Mouse (Mus musculus) left cerebral cortex, postnatal 36 days (tissue): ENCODE results near the gene H1foo. TPM values are rescaled to one million over a fixed set of nuclear protein-coding genes. Genes with fewer than 3 reads are reported as not detected.
A peak's percentile ranks its signal among the peaks of the same experiment; 100 is the strongest.

Experiments
- DNase-seq, 2 experiments: peaks; one replicate each; pipeline ENCODE4 v3.0.0; 2021 to 2022; ENCODE audit warnings: low spot score in 2 of 2, mixed read lengths in 1 of 2
- intact Hi-C: fragments of 180-260 bp; cut with DNase I; formaldehyde crosslinking; loops from one replicate; pipeline ENCODE4 v1.15.1; 2025
- total RNA-seq, 2 experiments: library from RNA; stranded (reverse); gene quantifications; 2 replicates each; pipeline ENCODE4 v1.2.3; 2021

Gene H1foo
- total RNA-seq, 2 experiments from 2014 or later: not detected

DNA sequence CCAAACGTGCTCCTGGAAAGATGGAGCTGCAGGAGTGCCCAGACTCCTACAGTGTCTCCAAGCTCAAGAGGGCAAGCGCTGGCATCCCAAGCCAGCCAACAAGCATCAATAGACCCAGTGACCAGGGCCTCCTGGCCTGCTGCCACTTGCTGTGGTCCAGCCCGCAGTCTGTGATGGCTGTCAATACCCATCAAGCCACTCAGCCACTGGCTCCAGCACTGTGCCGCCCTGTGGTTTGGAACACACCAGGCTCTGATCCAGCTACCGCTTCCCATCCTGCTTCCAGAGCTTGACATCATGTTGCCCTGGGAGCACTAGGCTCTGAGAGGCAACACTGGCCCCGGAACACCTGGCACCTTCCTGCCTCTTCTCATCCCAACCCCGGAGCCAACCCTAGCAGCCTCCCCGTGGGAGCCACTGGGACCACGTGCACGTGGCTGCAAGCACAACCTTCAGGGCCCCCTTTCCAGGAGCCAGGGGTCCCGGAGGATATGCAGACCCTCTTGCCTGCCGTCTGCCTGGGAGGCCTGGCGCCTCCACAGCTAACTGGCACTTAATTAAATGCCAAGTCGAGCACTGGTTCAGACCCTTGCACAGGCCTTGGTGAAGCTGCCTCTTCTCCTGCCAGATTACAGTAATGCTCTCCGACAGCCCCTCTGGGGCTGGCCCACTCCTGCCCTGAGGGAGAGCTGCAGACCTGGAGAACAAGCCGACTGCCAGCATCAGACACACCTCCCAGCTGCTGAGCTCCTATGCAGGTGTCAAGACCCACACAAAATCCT is 29.3 kb downstream of the H1foo start:
- intact Hi-C loops: no loop called here
- DNase-seq: no peak

DNA sequence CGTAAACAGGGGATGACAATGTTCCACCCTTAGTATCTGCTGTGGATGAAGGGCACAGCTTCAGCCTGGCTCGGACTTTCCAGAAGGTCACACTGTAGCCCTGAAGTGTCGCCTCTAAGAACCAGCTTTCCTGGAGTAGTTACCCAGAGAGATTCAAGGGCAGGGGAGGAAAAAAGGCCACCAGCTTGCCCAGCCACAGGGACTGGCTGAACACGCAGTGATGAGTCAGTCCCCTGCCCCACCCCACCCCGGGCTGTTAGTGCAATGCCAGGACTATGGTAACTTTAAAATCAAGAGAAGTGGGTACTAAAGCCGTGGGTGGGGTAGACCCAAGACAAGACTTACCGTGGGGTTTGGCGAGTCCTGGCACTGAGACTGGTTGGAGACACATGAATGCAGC is 30.9 kb downstream of the H1foo start:
- intact Hi-C loops: no loop called here
- DNase-seq: no peak

DNA sequence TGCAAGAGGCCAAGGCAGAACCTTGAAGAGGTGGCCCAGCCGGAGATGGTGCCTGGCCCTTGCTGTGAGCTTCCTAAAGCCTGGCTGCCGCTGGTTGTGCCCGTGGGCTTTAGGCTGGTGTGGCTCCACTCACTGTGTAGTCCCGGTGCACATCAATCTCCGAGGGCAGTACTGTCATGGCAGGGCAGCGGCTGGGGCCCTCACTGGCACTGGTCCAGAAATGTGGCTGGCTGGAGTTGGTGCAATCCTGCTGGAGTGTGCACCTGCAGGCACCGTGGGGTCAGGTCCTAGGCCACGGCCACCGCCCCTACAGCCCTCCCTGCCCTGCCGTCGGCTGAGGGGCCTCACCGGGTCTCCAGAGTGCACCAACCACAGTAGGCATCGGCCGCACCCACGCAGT is 33.1 kb downstream of the H1foo start:
- intact Hi-C loops: no loop called here
- DNase-seq: no peak

DNA sequence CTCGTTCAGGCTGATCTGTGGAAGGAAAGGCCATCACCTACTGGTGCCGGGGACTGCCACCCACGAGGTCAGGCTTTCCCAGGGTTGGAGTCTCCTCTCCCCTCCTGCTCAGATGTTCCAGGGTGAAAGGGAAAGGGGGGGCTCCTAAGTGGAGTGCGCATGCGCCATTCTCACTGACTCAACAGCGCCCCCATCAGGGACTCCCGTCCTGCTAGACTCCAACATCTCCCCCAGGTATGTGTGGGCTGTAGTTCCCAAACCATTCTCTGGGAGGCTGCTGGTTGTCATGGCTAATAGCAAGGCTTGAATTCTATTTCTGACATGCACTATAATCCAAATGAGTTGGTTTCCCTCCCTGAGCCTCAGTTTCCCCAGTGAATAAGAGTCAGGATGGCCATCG is 33.9 kb downstream of the H1foo start:
- DNase-seq: no peak
- intact Hi-C loops: no loop called here

DNA sequence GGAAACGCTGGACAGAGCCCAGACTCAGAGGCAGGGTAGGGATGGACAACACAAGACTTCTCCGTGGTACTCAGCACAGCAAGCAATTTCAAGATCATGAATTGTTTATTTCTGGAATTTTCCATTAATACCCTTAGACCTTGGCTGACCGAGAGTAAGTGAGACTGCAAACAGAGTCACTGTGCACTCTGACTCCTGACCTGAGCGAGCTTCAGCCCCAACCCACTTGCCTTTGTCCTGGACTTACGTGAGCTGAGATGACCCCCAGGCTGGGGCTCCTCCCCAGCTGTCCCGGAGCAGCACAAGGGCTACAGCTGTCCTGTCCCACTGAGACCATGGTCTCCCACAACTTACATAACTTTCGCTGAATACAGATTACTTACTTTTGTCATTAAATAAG is 38.2 kb downstream of the H1foo start:
- intact Hi-C loops: no loop called here
- no peak for DNase-seq

DNA sequence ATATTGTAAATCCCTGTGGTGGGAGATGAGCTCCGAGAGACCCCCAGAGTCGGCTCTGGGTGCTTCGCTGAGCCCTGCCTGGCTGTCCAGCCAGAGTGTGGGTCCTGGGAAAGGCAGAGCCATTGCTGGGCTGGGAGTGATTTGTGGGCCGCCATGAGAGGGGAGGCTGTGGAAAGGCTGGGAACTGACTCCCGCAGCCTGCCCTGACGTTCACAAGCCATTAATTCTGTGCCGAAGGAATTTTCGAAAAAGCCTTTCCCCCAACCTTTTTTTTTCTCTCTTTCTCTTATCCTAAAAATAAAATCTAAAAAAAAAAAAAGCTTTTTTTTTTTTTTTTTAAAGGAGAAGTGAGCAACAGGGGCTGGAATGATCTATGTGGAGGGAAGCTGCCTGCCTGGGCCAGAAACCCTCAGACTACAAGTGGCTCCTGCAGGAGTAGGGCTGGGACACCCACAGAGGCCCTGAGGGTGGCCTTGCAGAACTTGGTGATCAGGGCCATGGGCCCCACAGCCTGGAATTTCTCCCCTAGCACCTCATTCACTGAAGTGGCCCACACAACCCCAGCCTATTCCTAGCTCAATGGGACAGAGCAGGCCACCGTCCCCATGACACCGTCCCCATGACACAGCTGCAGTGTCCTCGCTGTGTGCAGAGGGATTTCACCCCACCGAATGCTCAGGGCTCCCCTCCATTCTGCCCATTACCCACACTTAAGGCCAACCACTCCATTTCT is 38.7 kb downstream of the H1foo start:
- no peak for DNase-seq
- intact Hi-C loops: no loop called here

DNA sequence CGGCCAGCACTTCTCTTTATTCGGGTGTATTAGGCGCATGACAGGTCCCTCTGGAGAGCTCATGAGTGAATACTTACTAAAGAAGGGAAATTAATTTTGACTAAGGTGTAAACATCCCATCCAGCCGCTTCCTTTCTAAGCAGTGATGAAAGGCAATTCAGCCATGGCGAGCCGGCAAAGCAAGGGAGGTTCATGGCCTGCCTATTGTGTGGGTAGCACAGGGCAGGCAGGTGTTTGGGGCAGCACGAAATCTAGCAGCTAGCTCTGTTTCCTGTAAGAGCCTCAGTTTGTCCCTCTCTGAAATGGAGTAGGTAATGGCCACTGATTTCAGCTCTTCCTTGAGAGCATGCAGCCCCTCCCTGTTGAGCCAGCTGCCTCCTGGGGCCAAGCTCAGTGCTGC is 39.8 kb downstream of the H1foo start:
- DNase-seq: no peak
- intact Hi-C loops: no loop called here

DNA sequence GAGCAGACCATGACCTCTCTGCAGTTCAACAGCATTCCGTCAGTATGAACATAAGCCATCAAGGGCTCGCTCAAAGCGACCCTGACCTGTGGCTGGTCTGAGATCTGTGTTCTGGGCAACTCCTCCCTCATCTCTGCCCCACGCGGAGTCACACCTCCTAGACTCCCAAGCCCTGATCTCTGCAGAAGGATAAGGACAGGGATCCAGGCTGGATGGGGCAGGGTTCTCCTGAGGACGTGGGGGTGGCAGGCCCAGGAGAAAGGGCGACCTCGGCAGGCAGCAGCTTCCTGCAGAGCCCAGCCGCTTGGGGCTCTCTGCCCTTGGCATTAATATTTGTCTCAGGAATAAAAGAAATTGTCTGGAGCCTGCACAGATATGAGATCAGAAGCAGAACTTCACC is 40.9 kb downstream of the H1foo start:
- intact Hi-C loops: no loop called here
- DNase-seq: no peak

DNA sequence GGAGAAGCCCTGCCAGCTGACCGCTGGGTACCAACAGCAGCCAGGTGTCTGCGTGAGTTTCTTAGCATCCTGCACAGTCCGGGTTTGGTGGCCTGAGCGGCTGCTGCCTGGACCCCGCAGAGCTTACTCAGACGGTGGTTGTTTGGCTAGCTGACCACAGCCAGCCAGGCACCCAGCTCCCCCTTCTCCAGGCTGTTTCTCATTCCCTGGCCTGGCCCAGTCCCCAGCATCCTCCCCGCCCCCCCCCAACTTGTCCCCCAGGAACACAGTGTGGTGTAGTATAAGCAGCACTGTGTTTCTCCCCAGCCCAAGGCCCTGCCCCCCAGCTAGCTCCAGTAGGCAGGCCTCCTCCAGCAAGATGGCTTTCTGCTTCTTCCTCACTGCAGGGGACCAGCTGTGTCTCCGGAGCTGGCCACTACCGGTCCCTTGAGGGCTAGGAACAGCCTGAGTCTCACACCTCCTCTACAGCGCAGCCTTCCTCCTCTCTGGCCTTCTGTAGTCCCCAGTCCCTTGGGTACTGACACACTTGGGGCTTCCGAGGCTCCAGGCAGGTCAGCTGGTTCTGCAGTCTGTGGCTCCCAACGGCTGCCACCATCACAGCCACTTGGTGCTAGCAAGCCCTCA is 41.8 kb downstream of the H1foo start:
- DNase-seq: no peak
- intact Hi-C loops: no loop called here

DNA sequence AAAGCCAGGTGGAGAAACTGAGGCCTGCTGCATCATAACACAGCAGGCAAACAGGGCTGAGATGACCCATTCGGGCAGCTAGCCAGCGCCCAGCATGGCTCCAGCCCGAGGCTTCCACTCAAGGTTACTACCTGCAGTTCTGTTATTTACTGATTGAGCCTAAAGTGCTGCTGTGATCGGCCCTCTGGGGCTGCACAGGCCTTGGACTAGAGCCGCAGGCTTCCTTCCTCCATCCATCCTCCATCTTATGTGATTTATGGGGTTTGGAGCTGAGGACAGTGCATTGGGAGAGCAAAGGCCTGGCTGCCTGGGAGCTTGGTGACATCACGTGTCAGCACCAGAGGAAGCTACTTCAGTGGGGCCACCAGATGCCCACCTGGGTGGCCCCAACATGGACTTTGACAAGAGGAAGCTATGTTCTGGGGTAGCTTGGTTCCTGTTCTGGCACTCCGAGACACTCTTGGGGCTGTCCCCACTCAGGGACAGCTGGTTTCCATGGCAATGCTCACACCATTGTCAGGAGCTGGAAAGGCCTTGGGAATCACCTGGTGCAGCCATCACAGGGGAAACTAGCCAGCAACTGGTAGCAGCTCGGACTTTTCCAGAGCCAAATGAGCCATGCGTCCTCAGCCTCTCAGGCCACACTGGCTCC is 42.5 kb downstream of the H1foo start:
- intact Hi-C loops: no loop called here
- DNase-seq: no peak

DNA sequence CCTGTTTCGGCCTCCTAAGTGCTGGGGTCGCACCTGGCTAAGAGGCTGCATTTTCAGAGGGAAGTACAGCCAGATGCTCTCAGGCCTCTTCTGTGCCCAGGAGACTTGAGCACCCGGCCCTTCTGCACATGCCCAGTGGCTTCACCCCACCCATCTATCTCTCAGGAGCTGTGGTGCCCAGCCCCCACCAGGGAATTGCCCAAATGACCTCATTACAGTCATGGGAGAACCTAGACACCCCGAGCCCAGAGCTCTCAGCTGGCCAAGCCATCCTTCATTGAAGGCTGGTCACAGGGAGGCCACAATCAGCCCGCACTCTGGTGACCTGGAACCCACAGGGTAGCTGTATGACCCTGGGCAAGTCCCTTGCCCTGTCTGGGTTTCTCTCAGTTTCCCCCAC is 44.3 kb downstream of the H1foo start:
- no peak for DNase-seq
- intact Hi-C loops: no loop called here

DNA sequence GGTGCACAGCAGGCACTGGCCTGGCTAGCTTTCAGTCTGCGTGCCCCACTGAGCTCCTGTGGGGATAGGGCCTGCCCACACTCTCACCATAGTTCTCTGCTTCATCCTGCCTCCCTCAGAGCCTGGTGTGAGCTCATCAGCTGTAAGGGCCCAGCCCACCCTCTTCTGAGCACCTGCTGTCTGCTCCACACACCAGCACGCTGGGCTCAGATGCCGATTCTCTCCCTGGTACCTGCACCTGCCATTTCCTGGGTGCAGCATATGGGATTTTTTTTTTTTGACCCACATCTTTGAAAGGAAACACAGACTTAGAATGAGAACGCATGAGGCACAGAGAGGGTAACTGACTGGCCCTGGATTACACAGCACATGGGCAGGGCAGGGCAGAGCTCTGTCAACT is 44.9 kb downstream of the H1foo start:
- peak; percentile 51 to 66 for DNase-seq
- intact Hi-C loops: no loop called here

DNA sequence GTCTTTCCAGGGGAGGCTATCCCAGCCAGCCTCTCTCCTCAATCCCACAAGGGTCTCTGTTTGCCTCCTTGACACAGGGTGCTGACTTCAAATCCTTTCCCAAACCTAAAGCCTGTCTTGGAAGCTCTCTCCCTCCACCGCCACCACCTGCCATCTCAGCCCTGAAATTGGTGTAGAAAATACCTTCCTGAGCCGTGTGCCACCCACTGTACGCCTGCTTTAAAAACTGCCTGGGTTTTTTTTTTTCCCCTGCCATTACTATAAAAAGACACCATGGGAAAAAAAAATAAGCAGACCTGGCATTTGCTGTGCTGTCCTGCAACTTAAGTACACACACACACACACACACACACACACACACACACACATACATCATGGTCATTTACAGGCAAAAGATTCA is 45.3 kb downstream of the H1foo start:
- intact Hi-C loops: no loop called here
- DNase-seq: peak; percentile 53 to 55

DNA sequence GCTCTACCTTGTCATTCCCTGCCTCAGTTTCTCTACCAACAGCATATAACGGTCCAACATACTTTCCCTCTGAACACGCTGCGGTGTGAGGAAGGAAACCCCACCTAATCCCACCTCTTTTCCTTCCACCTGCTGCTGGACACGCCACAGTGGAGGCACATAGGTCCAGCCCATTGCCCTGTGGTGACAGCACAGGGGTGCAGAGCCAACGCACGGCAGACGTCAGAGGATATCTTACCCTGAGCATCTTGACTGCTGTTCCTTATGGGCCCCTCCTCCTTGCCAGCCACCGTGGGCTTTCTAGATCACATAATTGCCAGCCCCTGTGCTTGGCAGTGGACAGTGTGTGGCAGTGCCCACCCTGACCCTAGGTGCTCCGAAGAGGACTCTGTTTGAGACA is 45.7 kb downstream of the H1foo start:
- no peak for DNase-seq
- intact Hi-C loops: no loop called here

DNA sequence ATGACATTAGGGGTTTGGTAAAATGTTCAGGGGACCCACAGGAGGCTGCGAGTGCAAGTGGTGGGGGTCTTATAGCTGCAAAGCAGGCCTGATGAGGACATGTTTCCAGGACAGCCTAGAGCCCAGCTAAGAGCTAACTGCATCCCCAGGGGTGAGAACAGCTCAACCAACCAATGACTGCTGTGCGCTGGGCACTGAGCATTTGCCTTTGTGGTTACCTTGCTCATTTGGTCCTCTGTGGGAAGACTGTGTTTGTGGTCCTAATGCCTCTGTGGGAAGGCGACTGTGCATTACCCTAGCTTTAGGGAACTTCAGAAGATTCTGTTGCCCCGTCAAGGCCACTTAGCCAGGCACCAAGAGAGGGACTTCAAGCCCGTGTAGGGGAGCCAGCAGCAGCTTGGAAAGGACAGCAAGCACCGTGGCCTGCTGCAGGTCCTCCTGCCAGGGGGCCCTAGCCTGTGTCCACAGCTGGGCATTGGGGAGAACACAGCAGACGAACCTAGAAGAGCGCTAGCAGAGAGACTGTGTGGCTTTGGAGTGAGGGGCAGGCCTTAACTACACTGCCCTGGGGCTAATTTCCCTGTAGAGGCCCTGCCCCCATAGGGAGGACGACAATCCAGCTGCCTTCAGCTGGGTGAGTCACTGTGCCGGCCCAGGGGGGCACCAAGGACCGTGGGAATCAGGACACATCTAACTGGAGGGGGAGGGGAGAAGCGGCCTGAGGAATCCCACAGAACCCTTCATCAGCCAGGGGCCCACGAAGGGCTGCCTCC is 46.6 kb downstream of the H1foo start:
- intact Hi-C loops: no loop called here

DNA sequence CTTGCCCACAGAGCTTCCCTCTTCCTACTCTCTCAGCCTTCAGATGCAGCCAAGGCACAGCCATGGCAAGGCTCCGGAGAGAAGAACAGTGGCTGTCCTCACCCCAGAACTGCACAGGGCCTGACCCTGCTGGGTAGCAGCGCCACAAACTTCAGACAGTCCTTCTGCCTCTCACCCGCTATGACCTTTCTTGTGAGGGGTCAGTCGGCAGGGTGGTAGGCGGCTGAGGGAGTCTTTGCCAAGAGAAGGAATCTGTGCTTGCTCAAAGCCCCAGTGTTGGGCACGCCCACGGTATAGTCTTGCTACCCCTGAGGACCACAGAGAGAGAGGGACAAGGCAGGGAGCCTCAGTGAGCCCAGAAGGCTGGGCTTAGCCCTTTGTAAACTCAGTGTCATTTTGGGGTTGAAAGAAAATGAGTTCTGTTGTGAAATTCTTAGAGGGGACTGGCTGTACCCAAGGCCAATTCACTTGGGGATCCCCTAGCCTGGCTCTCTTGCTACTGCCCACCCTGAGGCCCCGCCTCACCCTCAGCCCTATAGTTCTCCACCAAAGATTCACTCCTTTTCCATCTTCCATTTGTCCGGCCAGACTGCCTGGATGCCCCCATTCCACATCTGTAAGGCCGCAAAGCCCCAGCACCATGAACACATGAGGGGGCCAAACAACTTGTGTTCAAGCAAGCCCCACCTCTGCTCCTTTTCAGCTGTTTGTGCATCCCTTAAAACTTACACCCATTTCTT is 47.3 kb downstream of the H1foo start:
- intact Hi-C loops: no loop called here

More for the DNA sequence above, 46.6 kb downstream of the H1foo start:
- DNase-seq: peak in 1 of 2 experiments; percentile 32

DNA sequence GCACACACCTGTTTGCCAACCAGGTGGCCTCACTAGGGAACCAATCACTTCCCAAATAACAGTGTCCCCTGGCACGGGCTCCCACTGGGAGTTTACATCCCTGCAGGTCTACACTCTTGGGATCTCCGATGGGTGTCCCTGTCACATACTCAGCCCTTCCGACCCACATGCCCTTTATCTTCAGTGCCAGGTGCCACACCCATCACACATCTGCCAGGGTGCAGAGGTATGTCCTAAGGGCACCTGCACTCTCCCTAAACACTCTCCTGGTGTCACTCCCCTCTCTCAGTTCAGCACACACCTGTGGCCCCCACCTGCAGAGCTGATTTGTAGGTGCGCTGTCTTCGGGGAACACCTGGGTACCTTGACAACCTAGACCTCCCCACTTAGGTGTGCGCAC is 48.2 kb downstream of the H1foo start:
- DNase-seq: no peak
- intact Hi-C loops: no loop called here

More for the DNA sequence above, 47.3 kb downstream of the H1foo start:
- peak in 1 of 2 experiments; percentile 37 for DNase-seq

DNA sequence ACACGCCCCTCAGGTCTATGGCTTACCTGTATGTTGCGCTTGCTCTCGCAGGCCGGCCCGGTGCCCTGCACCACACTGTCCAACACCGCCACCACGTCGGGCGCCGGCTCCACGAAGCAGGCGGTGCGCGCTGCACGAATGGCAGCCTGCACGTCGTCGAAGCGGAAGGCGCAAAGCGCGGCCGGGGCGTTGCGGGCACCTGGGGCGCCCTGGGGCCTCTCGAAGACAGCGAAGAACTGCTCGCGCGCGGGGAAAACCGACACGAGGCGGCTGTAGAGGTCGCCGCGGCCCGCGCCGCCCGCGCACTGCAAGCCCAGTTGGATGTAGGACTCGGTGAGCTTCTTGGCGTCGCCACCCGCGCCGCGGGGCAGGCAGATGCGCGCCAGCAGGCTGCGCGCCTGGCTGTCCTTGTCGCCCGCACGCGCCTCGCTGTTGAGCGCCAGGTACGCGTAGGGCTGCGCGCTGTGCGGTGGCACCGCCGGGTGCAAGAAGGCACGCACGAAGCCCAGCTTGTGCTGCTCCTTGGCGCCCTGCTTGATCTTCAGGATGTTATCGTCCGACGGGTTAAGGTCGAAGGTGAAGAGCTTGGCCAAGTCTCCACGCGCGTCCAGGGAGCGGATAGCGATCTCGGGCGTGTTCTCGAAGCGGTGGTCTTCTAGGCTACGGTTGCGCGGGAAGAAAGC is 48.9 kb downstream of the H1foo start:
- peak; percentile 59 to 70 for DNase-seq
- intact Hi-C loops: loop anchor here (2.0 kb wide), 1 partner anchor 93 kb away; no protein-coding TSS in a partner anchor
